Mouse (Mus musculus) neural tube, embryonic 15.5 days (tissue): Measurements from ENCODE around the gene Slc25a53. TPM values are rescaled to one million over a fixed set of nuclear protein-coding genes. Genes with fewer than 3 reads are reported as not detected.
A peak's percentile ranks its signal among the peaks of the same experiment; 100 is the strongest.

Source experiments
- ATAC-seq: fragments of 200-750 bp; cut with Nextera tagmentation; 2 replicates; pipeline ENCODE4 v1.8.0; 2017; ENCODE audit warnings: mild to moderate bottlenecking, moderate TSS enrichment, moderate library complexity; ENCODE audit not compliant: low FRiP score
- H3K27ac ChIP-seq: fragments of 300-500 bp; sonication (generic); replicated peaks from 2 replicates; pipeline ENCODE4 v1.5.1; 2015; ENCODE audit warnings: mild to moderate bottlenecking, inconsistent platforms
- H3K27me3 ChIP-seq: fragments of 300-500 bp; sonication (generic); replicated peaks from 2 replicates; pipeline ENCODE4 v1.6.1; 2015; ENCODE audit warnings: inconsistent platforms
- H3K36me3 ChIP-seq: fragments of 300-500 bp; sonication (generic); 2 replicates; pipeline ENCODE4 v1.6.1; 2015; ENCODE audit warnings: inconsistent platforms
- H3K4me1 ChIP-seq: fragments of 300-500 bp; sonication (generic); 2 replicates; pipeline ENCODE4 v1.6.1; 2015; ENCODE audit warnings: inconsistent platforms
- H3K4me2 ChIP-seq: fragments of 300-500 bp; sonication (generic); 2 replicates; pipeline ENCODE4 v1.6.1; 2015; ENCODE audit warnings: inconsistent platforms, mild to moderate bottlenecking, moderate library complexity
- H3K4me3 ChIP-seq: fragments of 300-500 bp; sonication (generic); replicated peaks from 2 replicates; pipeline ENCODE4 v1.5.1; 2015; ENCODE audit warnings: mild to moderate bottlenecking, inconsistent platforms
- H3K9ac ChIP-seq: fragments of 300-500 bp; sonication (generic); replicated peaks from 2 replicates; pipeline ENCODE4 v1.6.1; 2015; ENCODE audit warnings: mild to moderate bottlenecking, inconsistent platforms
- H3K9me3 ChIP-seq: fragments of 300-500 bp; sonication (generic); replicated peaks from 2 replicates; pipeline ENCODE4 v1.6.1; 2016; ENCODE audit warnings: inconsistent platforms
- WGBS: fragments of 180-500 bp; shearing (Covaris S2); methylation state at CpG from one replicate; pipeline ENCODE4 v1.1.7; 2015; ENCODE audit warnings: mixed read lengths; 5-methylcytosine and 5-hydroxymethylcytosine counted together
- polyA plus RNA-seq: library from polyadenylated mRNA; unstranded; fragments of >200 nt; fragmentation: Nextera tagmentation; extraction: Ambion mirVana; gene quantifications from 2 replicates; pipeline ENCODE4 v1.2.1, GENCODE M21; 2015

The Slc25a53 gene
- polyA plus RNA-seq = 10.8 and 11.1 TPM in 2 replicates

DNA sequence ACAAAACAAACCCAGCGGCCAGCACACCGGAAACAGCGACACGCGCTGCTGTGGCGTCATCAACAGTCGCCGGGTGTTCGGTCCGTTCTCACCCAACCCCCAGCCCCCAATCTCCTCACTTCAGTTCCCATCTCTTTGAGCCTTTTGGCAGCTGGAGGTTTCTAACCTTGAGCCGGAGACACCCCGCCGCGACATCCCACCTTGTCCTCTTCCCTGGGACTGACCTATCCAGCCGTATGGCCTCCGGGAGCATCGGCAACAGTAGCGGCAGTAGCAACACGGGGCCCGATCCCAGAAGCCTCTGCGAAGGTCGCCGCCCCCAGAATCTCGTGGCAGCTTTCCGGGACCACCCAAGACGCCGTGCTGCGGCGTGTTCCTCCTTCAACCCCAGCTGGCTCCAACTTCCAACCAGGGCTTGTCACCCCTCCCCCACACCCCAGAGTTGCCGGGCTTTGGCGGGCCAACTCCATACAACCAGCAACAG, at the start of gene Slc25a53:
Slc25a53 (minus strand) TSS at position 303 of the 484 bp plus-strand sequence.
- H3K4me1 ChIP-seq = peaks cover 10% of the 10 kb centered on the region
- whole genome bisulfite sequencing = 19% methylated on average over 31 of the region's 31 CpGs
- peak within 1 kb of the TSS; percentile 52 for H3K9ac ChIP-seq
- H3K27ac ChIP-seq = peak within 1 kb of the TSS; percentile 94
- H3K36me3 ChIP-seq = no peaks in the 10 kb centered on the region
- H3K4me3 ChIP-seq = peak within 1 kb of the TSS; percentile 55
- H3K4me2 ChIP-seq = peak within 1 kb of the TSS; percentile 65
- ATAC-seq = peak; percentile 97
- no peaks in the 10 kb centered on the region for H3K9me3 ChIP-seq
- H3K27me3 ChIP-seq = no peaks in the 10 kb centered on the region

DNA sequence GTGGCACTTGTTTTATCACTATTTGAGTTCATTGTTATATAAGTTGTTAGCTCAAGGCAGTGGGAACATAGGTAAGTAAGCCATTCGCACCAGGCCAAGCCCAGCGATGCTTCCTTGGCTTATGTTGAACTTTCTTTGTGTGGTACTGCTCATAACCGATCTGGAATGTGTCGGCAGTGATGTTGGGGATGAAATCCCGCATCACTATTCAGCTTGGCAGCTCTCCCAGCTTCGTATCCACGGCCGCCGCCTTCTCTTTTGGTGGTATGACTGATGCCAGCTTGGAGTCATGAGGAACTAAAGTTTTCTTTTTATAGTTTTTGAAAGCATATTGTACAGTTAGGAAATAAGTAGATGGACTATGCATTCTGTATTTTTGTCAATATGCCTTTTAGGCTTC, 25.1 kb upstream of the Slc25a53 start:
- no peaks in the 10 kb centered on the region for H3K27me3 ChIP-seq
- H3K4me1 ChIP-seq = no peaks in the 10 kb centered on the region
- no peak overlapping the region for H3K4me2 ChIP-seq
- no peak overlapping the region for H3K9ac ChIP-seq
- WGBS = 78% methylated on average over 9 of the region's 9 CpGs
- H3K27ac ChIP-seq = no peak overlapping the region
- no peak overlapping the region for H3K4me3 ChIP-seq
- H3K9me3 ChIP-seq = no peaks in the 10 kb centered on the region
- no peak for ATAC-seq
- H3K36me3 ChIP-seq = no peaks in the 10 kb centered on the region

DNA sequence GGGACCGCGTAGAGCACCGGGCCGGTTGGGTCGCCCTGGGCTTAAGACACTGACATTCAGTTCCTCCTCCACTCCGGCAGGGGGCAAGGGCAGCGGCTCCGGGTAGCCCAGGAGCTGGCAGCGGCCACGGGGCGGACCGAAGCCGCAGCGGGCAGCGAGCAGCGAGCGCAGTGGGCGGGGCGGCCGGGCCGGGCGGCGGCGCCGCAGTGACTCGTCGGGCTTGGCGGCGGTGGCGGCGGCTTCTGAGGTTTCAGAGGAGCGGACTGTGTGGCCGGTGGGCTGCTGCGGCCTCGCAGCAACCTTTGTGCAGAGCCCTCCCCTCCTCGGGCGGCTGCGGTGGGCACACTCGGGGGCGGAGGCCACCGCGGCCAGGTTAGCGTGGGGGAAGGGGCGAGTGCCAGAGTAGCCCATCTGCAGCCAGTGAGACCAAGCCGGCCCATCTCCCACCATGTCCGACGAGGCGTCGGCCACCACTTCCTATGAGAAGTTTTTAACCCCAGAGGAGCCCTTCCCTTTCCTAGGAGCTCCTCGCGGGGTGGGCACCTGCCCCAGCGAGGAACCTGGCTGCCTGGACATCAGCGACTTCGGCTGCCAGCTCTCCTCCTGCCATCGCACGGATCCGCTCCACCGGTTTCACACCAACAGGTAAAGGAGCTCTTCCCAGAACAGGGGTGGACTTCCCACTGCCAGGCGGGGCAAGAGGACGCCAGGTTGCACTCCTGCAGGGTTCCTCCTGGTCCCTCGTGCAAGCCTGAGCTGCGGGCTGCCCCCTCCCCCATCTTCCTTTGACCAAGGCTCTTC, 11.5 kb upstream of the Slc25a53 start, which contains the start of gene Fam199x:
Fam199x (plus strand) TSS at position 170 of the 801 bp plus-strand sequence.
- Histone ChIP-seq H3K9me3 (no peaks in the 10 kb centered on the region), H3K4me1 (peaks cover 9% of the 10 kb centered on the region; the same call in 1 of the 2 replicates), H3K27ac (peak within 1 kb of the TSS; percentile 72), H3K4me2 (peak within 1 kb of the TSS; percentile 63), H3K4me3 (peak within 1 kb of the TSS; percentile 62), H3K9ac (peak within 1 kb of the TSS; percentile 66), H3K27me3 (no peaks in the 10 kb centered on the region), H3K36me3 (no peaks in the 10 kb centered on the region)
- ATAC-seq = peak; percentile 96
- 18% methylated on average over 49 of the region's 62 CpGs for WGBS

DNA sequence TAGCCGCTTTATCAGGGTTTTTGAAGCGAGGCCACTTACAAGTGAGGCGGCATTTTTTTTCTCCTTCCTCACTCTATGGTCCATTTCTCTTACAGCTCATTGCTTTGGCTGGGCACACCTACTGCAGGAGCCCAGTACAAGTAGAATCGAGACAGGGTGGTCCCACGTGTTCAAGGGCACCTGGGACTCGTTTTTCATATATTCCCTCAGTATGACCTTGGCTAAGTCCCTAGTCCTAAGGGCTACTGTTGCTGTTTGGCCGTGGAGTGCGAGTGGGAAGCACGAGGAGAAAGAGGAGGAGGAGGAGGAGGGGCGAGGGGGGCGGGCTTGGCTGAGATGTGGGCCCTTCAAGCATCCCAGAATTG, 10.9 kb upstream of the Slc25a53 start:
- ATAC-seq = peak; percentile 56
- Histone ChIP-seq H3K36me3 (no peaks in the 10 kb centered on the region), H3K27me3 (no peaks in the 10 kb centered on the region), H3K27ac (no peak overlapping the region), H3K4me1 (peaks cover 9% of the 10 kb centered on the region; the same call in 1 of the 2 replicates), H3K9me3 (no peaks in the 10 kb centered on the region), H3K9ac (peak overlapping the region; percentile 66), H3K4me3 (peak overlapping the region; percentile 62), H3K4me2 (peak overlapping the region; percentile 63)
- WGBS = 14% methylated on average over 9 of the region's 11 CpGs

DNA sequence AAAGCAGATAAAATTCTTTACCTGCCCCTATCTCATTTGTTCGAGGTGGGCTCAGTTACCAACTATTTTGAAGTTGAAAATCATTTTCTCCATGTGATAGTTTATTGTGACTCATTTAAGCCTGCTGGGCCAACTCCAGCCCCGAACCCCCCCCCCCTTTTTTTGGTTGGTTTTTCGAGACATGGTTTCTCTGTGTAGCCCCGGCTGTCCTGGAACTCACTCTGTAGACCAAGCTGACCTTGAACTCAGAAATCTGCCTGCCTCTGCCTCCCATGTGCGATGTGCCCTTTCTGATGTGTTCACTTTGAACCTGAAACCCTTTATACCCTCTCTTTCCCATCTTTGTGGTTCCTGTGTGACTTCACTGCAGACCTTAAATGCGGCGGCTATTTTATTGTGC, 400 bp upstream of the Slc25a53 start:
- H3K9me3 ChIP-seq = no peaks in the 10 kb centered on the region
- peaks cover 10% of the 10 kb centered on the region for H3K4me1 ChIP-seq
- H3K4me3 ChIP-seq = peak overlapping the region; percentile 55
- WGBS = 45% methylated on average over 7 of the region's 7 CpGs
- H3K36me3 ChIP-seq = no peaks in the 10 kb centered on the region
- peak; percentile 46; the same call in 1 of the 2 replicates for ATAC-seq
- H3K4me2 ChIP-seq = peak overlapping the region; percentile 65
- H3K27me3 ChIP-seq = no peaks in the 10 kb centered on the region
- H3K27ac ChIP-seq = peak overlapping the region; percentile 94; the same call in 1 of the 2 replicates
- H3K9ac ChIP-seq = peak overlapping the region; percentile 52; the same call in 1 of the 2 replicates

DNA sequence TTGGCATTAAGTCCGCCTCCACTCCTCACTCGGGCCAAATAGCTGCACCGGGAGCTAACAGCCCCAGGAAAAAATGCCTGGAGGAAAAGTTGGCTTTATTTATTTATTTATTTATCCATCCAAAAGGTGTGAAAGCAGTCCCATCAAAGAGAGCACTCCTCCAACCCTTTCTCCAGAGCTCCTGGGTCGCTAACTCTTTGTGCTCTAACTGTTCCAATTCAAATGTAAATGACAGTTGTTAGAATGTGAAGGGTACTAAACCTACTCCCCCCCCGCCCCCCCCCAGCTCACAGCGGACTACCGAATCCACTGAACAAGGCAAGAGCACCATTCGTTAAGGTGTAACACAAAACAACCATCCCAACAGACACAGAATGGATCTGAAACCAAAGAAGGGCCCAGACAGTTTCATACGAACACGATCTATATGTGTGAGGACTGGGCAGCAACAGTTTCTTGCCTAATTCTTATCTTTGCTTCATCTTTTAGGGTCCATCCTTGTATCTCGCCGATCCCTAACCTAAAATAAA, 567 bp downstream of the Slc25a53 start:
- peak; percentile 48; the same call in 1 of the 2 replicates for ATAC-seq
- Histone ChIP-seq H3K4me3 (peak overlapping the region; percentile 55), H3K36me3 (no peaks in the 10 kb centered on the region), H3K4me2 (peak overlapping the region; percentile 65), H3K27ac (peak overlapping the region; percentile 94), H3K9me3 (no peaks in the 10 kb centered on the region), H3K9ac (peak overlapping the region; percentile 52), H3K27me3 (no peaks in the 10 kb centered on the region), H3K4me1 (peaks cover 10% of the 10 kb centered on the region)
- 12% methylated on average over 12 of the region's 12 CpGs for WGBS

DNA sequence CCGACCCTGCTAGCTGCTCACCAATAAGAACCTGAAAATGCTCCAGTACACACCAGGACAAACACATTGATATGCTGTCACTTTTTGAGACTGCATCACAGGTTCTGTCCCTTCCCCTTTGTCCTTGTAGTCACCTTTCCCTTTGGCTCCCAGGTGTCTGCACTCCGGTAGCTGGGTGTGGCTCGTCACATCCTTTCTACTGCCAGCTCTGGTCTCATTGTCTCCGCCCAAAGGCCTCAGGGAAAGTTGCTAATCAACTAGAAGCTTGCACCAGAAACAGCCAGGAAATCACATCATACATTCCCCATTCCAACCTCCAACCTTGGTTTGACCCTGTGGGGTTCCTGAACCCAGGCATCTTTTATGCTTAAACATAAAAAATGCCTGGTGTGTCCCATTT, 3.8 kb downstream of the Slc25a53 start:
- Histone ChIP-seq H3K4me2 (no peak overlapping the region), H3K9ac (no peak overlapping the region), H3K9me3 (no peaks in the 10 kb centered on the region), H3K27ac (no peak overlapping the region), H3K4me1 (peaks cover 10% of the 10 kb centered on the region), H3K4me3 (no peak overlapping the region), H3K36me3 (no peaks in the 10 kb centered on the region), H3K27me3 (no peaks in the 10 kb centered on the region)
- ATAC-seq = no peak
- WGBS = 83% methylated on average over 4 of the region's 4 CpGs

DNA sequence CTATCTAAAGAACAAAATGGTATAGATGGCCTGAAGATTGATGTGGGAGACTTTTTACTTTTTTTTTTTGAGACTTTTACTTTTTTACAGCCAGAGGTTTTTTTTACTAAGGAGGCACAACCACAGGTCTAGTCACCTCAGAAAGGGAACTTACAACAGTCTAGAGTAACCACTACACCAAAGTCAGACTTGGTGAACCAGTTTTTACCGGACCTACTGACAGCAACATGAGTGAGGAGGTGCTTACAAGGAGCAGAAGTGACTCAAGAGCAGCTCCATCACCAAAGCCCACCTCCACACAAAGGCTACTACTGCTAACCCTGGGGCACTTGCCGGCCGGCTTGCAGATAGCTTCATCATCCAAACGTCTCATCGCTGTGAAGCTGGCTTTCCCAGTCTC, 6.4 kb downstream of the Slc25a53 start:
- Histone ChIP-seq H3K27ac (no peak overlapping the region), H3K9me3 (no peaks in the 10 kb centered on the region), H3K36me3 (no peaks in the 10 kb centered on the region), H3K27me3 (no peaks in the 10 kb centered on the region), H3K4me2 (no peak overlapping the region), H3K9ac (no peak overlapping the region), H3K4me3 (no peak overlapping the region), H3K4me1 (peaks cover under 1% of the 10 kb centered on the region)
- WGBS = 89% methylated on average over 5 of the region's 5 CpGs
- ATAC-seq = no peak

DNA sequence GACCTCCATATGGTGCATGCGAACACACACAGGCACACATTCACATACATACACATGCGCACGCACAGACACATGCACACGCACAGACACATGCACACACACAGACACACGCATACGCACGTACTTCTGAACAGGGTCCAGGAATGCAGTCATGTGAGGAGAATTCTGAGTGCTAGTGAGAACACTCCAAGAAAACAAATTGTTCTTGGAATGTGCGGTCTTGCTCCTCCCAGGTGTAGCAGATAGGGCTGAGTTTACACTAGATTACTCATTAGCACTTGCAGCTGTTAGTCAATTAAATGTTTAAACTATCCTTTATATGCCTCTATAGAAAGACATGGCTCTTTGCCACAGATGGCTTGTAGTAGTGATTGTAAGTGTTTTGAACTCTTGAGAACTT, 7.2 kb downstream of the Slc25a53 start:
- Histone ChIP-seq H3K27ac (no peak overlapping the region), H3K27me3 (no peaks in the 10 kb centered on the region), H3K4me1 (no peaks in the 10 kb centered on the region), H3K9me3 (no peaks in the 10 kb centered on the region), H3K4me2 (no peak overlapping the region), H3K4me3 (no peak overlapping the region), H3K9ac (no peak overlapping the region), H3K36me3 (no peaks in the 10 kb centered on the region)
- 98% methylated on average over 8 of the region's 8 CpGs for WGBS
- ATAC-seq = no peak

DNA sequence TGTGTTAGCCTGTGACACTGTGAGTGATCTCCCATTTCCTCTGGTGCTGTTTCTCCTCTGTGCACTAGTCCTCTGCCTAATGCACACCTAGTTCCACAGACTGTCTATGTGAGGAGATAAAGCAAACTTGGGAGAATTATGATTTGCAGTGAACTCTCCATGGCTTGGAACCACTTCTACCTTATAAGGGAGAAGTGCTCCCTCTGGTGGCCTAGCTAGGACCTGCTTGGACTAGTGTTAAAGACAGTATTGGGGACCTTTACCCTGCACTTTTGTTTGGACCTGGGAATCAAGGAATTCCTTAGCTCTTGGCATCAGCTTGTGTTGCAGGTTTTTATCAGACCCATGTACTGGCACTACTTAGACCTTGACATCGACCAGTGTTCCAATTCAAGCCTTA, 18.8 kb downstream of the Slc25a53 start:
- H3K4me3 ChIP-seq = no peak overlapping the region
- 14% methylated on average over 1 of the region's 1 CpGs for WGBS
- 0 out of 2 replicates have a peak, but pooled peaks have one; percentile 65 for ATAC-seq

DNA sequence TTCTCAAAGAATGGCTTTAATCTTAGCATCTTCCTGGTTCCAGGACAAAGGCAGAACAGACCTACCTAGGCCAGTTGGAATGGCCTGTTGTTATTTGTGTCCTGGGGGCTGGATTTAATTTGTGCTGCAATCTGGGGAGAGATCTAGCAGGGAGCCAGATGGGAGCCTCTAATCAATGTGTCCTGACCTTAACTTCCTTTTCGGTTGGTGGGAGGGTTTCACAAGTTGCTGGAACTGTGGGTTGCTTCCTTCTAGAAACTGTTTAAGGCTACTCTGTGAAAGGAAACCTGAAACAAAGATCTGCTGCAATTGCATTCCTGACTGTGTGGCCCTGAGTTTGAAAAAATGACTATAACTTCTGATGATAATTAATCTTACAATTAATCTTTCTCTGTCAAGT, 20.4 kb downstream of the Slc25a53 start:
- Histone ChIP-seq H3K27me3 (no peaks in the 10 kb centered on the region), H3K4me1 (no peaks in the 10 kb centered on the region), H3K4me2 (no peak overlapping the region), H3K36me3 (no peaks in the 10 kb centered on the region), H3K27ac (no peak overlapping the region), H3K4me3 (no peak overlapping the region), H3K9ac (no peak overlapping the region), H3K9me3 (no peaks in the 10 kb centered on the region)
- 78% methylated on average over 1 of the region's 1 CpGs for WGBS
- ATAC-seq = no peak

More for the DNA sequence above, 18.8 kb downstream of the Slc25a53 start:
- Histone ChIP-seq H3K36me3 (no peaks in the 10 kb centered on the region), H3K4me2 (no peak overlapping the region), H3K27ac (no peak overlapping the region), H3K4me1 (no peaks in the 10 kb centered on the region), H3K9ac (no peak overlapping the region), H3K9me3 (no peaks in the 10 kb centered on the region), H3K27me3 (no peaks in the 10 kb centered on the region)
